Mouse (Mus musculus): ENCODE measurements around the gene Tdpoz1.
"Not testable (repeated sequence)": the region's sequence is repeated elsewhere in the genome, so short reads cannot be mapped to it uniquely, and the experiment has no call there.

The Tdpoz1 gene

DNA sequence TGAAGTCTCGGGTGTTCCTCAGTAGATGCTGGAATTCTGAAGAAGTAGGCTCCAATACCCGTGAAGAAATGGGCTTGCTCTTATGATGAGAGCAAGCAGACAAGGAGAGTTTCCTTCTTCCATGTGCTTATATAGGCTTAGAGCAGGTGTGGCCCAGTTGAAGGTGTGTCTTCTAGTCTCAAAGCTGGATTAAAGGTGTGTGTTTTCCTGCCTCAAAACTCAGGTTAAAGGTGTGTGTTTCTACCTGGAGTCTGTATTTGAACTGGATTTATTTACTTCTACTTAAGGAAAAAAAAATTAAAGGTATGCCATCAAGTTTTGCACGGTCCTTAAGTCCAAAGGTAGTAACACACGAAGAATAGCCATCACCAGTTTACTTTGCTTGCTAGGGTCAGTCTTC is at the start of gene Tdpoz1:
Tdpoz1 (minus strand) TSS at position 101 of the 400 bp plus-strand sequence.
- in situ Hi-C loops (cut with MboI): not testable (repeated sequence)

DNA sequence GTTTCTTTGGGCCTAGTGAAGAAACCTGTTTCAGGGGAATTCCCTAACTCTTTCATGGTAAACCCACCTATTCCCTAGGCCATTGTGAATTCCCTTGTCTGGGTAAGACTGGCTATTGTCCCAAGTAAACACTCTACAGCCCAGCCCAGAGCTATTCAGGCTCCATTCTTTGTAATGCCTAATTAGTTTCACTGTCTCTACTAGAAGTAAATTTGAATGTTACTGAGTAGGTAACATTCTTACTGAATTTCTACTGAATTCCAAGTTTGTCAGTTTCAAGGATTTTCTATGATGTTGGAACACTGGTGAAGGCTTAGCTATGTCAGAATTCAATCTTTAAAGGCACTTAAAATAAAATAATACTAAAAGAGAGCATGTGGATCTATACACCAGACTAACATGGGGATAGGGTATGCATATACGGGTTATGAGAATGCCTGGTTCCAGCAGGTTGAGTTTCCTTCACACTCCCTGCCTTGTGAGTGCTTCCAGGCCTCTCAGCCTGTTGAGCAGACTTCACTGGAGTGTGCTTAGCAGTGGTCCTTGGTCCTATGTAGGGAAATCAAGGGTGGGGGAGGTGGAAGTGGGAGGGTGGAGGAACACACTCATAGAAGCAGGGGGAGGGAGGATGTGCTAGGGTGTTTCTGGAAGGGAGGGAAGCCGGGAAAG is 33.0 kb upstream of the Tdpoz1 start:
- in situ Hi-C loops (cut with MboI): not testable (repeated sequence)

- in situ Hi-C loops (cut with MboI): not testable (repeated sequence)
Measured at GRCm38 (mm10) chr3:93692970-93693369, 16.9 kb upstream of the Tdpoz1 start, which contains the start of gene Gm37596. Gm37596 (minus strand) TSS chr3:93693070.

DNA sequence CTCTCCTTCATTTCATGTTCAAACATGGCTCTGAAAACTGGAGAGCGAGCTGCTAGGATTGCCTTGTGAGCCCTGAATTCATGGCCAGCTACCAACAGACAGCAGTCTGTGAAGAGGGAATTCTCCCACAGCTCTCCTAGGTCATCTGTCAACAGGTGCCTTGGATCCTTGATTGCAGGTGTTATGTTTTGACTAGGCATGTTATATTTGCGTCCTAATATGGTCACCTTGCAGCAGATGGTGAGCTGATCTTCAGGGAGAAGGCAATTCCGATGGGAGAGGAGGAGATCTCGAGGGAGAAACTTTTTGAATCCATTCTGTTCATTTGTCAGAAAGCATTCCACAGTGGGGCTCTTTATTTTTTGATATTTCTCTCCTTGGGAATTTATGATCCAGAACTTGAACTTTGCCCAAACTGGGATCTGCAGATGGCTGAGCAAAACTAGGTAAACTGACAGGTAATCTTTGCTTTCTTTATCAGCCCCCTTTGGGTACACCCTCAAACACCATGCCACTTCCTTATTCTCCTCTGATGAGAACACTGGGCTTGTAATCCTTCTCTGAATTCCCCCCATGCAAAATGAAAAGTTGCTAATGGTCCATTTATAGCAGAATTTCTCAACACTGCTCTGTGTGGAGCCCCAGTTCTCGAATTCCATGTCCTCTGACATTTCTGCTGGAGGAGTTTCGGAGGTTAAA is 5.2 kb downstream of the Tdpoz1 start:
- in situ Hi-C loops (cut with MboI): not testable (repeated sequence)

GRCm38 (mm10) chr3:93654260-93654659 is 21.9 kb downstream of the Tdpoz1 start:
- in situ Hi-C loops (cut with MboI): no loop called here

- in situ Hi-C loops (cut with MboI): no loop called here
Measured at GRCm38 (mm10) chr3:93652586-93652985, 23.5 kb downstream of the Tdpoz1 start, which contains the start of gene Tdpoz2. Tdpoz2 (minus strand) TSS chr3:93652686.

DNA sequence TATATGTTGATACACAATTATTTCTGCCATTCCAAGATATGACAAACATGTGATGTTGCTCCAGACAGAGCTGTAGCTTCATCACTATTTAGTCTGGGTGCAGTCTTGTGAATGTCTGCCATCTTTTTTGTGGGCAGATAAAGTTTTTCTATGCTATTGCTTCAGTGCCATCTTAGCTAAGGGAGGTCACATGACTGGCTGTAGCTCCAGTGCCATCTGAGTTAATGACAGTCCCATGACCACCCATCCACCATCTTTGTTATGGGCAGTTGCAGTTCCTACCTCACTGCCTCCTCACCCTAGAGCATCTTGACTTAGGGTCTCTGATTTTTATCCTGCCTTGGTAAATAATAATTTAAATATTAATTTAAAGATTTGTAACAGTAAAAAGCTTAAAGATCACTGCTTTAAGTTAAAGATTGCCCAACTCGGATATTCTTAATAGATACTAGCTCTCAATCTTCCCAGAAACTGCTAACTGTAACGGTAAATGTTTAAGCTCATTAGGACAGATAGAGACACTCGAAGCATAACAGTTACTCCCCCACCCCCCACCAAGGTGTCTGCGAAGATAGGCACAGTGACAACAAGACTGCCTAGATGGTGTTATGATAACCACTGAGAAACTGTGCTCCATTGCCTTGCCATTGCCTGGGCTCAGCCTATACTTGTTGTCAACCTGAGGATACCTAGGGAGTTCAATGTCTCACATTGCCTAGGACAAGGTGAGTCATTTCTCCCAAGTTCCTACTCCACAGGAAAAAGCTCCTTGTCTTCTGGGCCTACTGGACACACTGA is 45.0 kb downstream of the Tdpoz1 start:
- in situ Hi-C loops (cut with MboI): not testable (repeated sequence)

All from mature B cell (primary cell).